In genomic region chr1:128622867-128623593, GRCm38 (mm10) we compare ENCODE assay signal across 8 mouse cellular contexts. TPM values are rescaled to one million over a fixed set of nuclear protein-coding genes. Genes with fewer than 3 reads are reported as not detected.
DNase-seq lines count a peak whose midpoint lies in the region; ATAC-seq and TF ChIP-seq lines count a peak whose summit lies in the region.

No protein-coding gene starts in this region.

- no peak for ATAC-seq in cerebellum, adult (ENCODE audit: insufficient number of reproducible peaks, low FRiP score, low TSS enrichment)
- peak; percentile 54 for ATAC-seq in neural tube, embryonic 12.5 days (ENCODE audit: low FRiP score, low read depth)
- no peak for ATAC-seq in limb, embryonic 14.5 days (ENCODE audit: low FRiP score, low read depth)
- ATAC-seq in stomach, embryonic 15.5 days (ENCODE audit: insufficient read depth, low FRiP score, low read depth), result peak; percentile 32

- peak; percentile 83 to 84 for DNase-seq in cerebellum, postnatal 10 days
- no peak for DNase-seq in neural tube, embryonic 10.5 days (ENCODE audit: extremely low spot score, low spot score)
- DNase-seq in limb, embryonic 14.5 days (ENCODE audit: low spot score), result peak; percentile 23
- no peak for DNase-seq in heart, postnatal 14 days
- no peak for DNase-seq in thymus, postnatal 25 days

- intact Hi-C loops in heart, postnatal 14 days (cut with DNase I), result no loop called here

- no peaks in the 10 kb centered on the region for H3K27me3 ChIP-seq in neural tube, embryonic 12.5 days (replicated peaks)
- no peaks in the 10 kb centered on the region for H3K27me3 ChIP-seq in limb, embryonic 14.5 days (ENCODE audit: control insufficient read depth, insufficient read depth, low read length)
- no peaks in the 10 kb centered on the region for H3K27me3 ChIP-seq in stomach, embryonic 15.5 days (replicated peaks)

- H3K4me3 ChIP-seq in neural tube, embryonic 12.5 days, result no peak overlapping the region
- H3K4me3 ChIP-seq in limb, embryonic 14.5 days (replicated peaks; ENCODE audit: low read length), result no peak overlapping the region
- H3K4me3 ChIP-seq in stomach, embryonic 15.5 days (replicated peaks), result no peak overlapping the region

- H3K4me2 ChIP-seq in neural tube, embryonic 12.5 days (replicated peaks), result no peak overlapping the region
- no peak overlapping the region for H3K4me2 ChIP-seq in limb, embryonic 14.5 days (replicated peaks; ENCODE audit: low read depth, low read length, severe bottlenecking)
- H3K4me2 ChIP-seq in stomach, embryonic 15.5 days, result no peak overlapping the region

- no peaks in the 10 kb centered on the region for H3K36me3 ChIP-seq in neural tube, embryonic 12.5 days
- no peaks in the 10 kb centered on the region for H3K36me3 ChIP-seq in limb, embryonic 14.5 days (ENCODE audit: control insufficient read depth, insufficient read depth, low read length)
- no peaks in the 10 kb centered on the region for H3K36me3 ChIP-seq in stomach, embryonic 15.5 days

- 77% methylated on average over 9 of the region's 9 CpGs for WGBS in neural tube, embryonic 12.5 days
- 47% methylated on average over 9 of the region's 9 CpGs for WGBS in limb, embryonic 14.5 days
- WGBS in stomach, embryonic 15.5 days, result 29% methylated on average over 9 of the region's 9 CpGs

- TF ChIP-seq POLR2A in limb, embryonic 14.5 days (IDR thresholded peaks at IDR 0.05; ENCODE audit: borderline replicate concordance, extremely low read depth, insufficient read depth, insufficient read length), result no peak

- H3K4me1 ChIP-seq in neural tube, embryonic 12.5 days, result peaks cover 9% of the 10 kb centered on the region
- H3K4me1 ChIP-seq in limb, embryonic 14.5 days (ENCODE audit: control insufficient read depth, insufficient read depth, low read length), result peaks cover 9% of the 10 kb centered on the region
- 0 out of 2 replicates have a peak, but pooled peaks cover 6% of the 10 kb centered on the region for H3K4me1 ChIP-seq in stomach, embryonic 15.5 days

- no peak overlapping the region for H3K27ac ChIP-seq in neural tube, embryonic 12.5 days
- 0 out of 2 replicates have a peak overlapping the region, but pooled peaks have one; percentile 33 for H3K27ac ChIP-seq in limb, embryonic 14.5 days (replicated peaks; ENCODE audit: low read depth, low read length)
- H3K27ac ChIP-seq in stomach, embryonic 15.5 days, result no peak overlapping the region

- H3K9ac ChIP-seq in neural tube, embryonic 12.5 days, result no peak overlapping the region
- H3K9ac ChIP-seq in limb, embryonic 14.5 days (ENCODE audit: low read depth, low read length, severe bottlenecking), result no peak overlapping the region
- H3K9ac ChIP-seq in stomach, embryonic 15.5 days, result no peak overlapping the region

- H3K9me3 ChIP-seq in neural tube, embryonic 12.5 days, result no peaks in the 10 kb centered on the region
- H3K9me3 ChIP-seq in limb, embryonic 14.5 days (ENCODE audit: control insufficient read depth, low read length), result no peaks in the 10 kb centered on the region
- no peaks in the 10 kb centered on the region for H3K9me3 ChIP-seq in stomach, embryonic 15.5 days

RNA-seq across cellular contexts. Expression of gene Cxcr4, which starts 30.9 kb away (rescaled TPM):
- polyA plus RNA-seq in neural tube, embryonic 12.5 days (2016; fragmentation: Nextera tagmentation; extraction: Ambion mirVana), result 11.7 and 12.0 TPM in 2 replicates
- 28.6 and 37.5 TPM in 2 replicates for polyA plus RNA-seq in limb, embryonic 14.5 days (2012; rRNA removed)
- 2.9 and 3.6 TPM in 2 replicates for polyA plus RNA-seq in limb, embryonic 14.5 days (2014; fragmentation: Nextera tagmentation; extraction: Ambion mirVana)
- 5.8 and 6.1 TPM in 2 replicates for polyA plus RNA-seq in stomach, embryonic 15.5 days (2015; fragmentation: Nextera tagmentation; extraction: Ambion mirVana)
- 10 to 100 TPM; 11.2 to 19.1 TPM for total RNA-seq in heart, postnatal 14 days (2021)

Comparison
In these comparisons a context has a peak if more than half of its experiments do, and no peak if none do; other contexts are left out.
1. DNase-seq: peak in cerebellum, postnatal 10 days (2 of 2) and limb, embryonic 14.5 days (single experiment); none in neural tube, embryonic 10.5 days (single experiment), heart, postnatal 14 days (0 of 2) and thymus, postnatal 25 days (single experiment).
2. ATAC-seq: peak in neural tube, embryonic 12.5 days (single experiment) and stomach, embryonic 15.5 days (single experiment); none in cerebellum, adult (single experiment) and limb, embryonic 14.5 days (single experiment).